Mouse (Mus musculus) embryonic fibroblast, embryonic 13.5 days (primary cell): ENCODE results near the gene Impdh1.

ENCODE experiments used
- CTCF ChIP-seq: IDR thresholded peaks from 2 replicates; pipeline ENCODE4 v1.5.1; 2011; ENCODE audit warnings: mild to moderate bottlenecking, control low read depth, low read length, moderate library complexity, borderline replicate concordance; ENCODE audit not compliant: insufficient read depth
- POLR2A ChIP-seq: IDR thresholded peaks from 2 replicates; pipeline ENCODE4 v1.6.1; 2011; ENCODE audit warnings: low read depth, mild to moderate bottlenecking, control low read depth, low read length, moderate library complexity

GRCm38 (mm10) chr6:29166196-29166595, 50.0 kb downstream of the Impdh1 start:
- TF ChIP-seq CTCF (no peak), POLR2A (no peak)
